Mouse (Mus musculus): ENCODE data around the gene Polr1d. TPM values are rescaled to one million over a fixed set of nuclear protein-coding genes. Genes with fewer than 3 reads are reported as not detected.

Gene Polr1d
- polyA plus RNA-seq (2014; fragmentation: Nextera tagmentation; extraction: Ambion mirVana): 140 and 148 TPM in 2 replicates

DNA sequence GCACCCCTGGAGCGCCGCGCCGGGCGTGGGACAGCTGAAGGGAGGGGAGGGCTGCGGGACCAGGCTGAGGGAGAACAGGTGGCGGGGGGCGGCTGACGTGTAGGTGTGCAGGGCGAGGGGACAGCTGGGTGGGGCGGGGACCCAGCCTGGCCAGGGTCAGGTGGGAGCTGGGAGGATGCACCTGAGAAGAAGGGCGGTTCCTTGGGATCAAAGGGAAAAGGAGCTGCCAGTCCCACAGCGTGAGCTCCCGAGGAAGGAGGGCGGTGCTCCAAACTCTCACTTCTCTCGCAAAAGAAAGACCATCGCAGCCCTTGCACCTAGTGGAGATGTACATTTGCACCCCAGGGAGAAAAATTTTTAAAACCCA, at the start of gene Polr1d:
Gene Polr1d, plus strand, starts transcription at position 252 of the 367 bp plus-strand sequence.
- peak; percentile 62; the same call in 1 of the 2 replicates for ATAC-seq (ENCODE audit: insufficient number of reproducible peaks, insufficient read depth, low FRiP score, low read depth)
- WGBS: 1% methylated on average over 17 of the region's 17 CpGs

DNA sequence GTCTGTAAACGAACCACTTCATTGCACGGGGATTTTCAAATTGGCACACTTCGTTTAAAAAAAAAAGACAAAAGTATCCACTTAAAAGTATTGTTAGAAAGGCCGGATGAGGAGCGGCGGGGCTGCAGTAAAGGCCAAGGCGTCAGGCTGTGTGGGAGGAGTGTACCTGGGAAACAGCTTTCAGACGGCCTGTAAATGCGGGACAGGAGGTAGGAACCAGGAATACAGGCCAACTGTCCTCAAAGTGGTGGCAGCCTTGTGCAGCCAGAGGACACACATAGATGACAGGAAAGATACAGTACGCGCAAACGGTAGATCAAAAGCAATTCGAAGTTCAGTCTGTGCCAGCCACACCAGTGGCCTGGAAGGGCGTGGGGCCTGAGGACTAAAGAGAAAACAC, 45.6 kb upstream of the Polr1d start:
- Histone ChIP-seq H3K27me3 (ENCODE audit: control insufficient read depth, insufficient read depth, low read length) (no peaks in the 10 kb centered on the region), H3K27ac (ENCODE audit: low read length) (no peak overlapping the region), H3K9ac (replicated peaks; ENCODE audit: low read depth, low read length) (no peak overlapping the region), H3K4me3 (ENCODE audit: low read depth, low read length) (no peak overlapping the region), H3K4me1 (ENCODE audit: control insufficient read depth, insufficient read depth, low read length) (no peaks in the 10 kb centered on the region), H3K36me3 (ENCODE audit: control insufficient read depth, insufficient read depth, low read length) (peaks cover 34% of the 10 kb centered on the region), H3K9me3 (ENCODE audit: control insufficient read depth, low read depth, low read length) (no peaks in the 10 kb centered on the region), H3K4me2 (replicated peaks; ENCODE audit: low read depth, low read length) (no peak overlapping the region)
- WGBS: 91% methylated on average over 14 of the region's 14 CpGs
- ATAC-seq (ENCODE audit: insufficient number of reproducible peaks, insufficient read depth, low FRiP score, low read depth): no peak

More for the DNA sequence above, at the start of gene Polr1d:
- H3K27ac ChIP-seq (ENCODE audit: low read length): peak within 1 kb of the TSS; percentile 96
- peak within 1 kb of the TSS; percentile 96 for H3K4me2 ChIP-seq (replicated peaks; ENCODE audit: low read depth, low read length)
- no peaks in the 10 kb centered on the region for H3K27me3 ChIP-seq (ENCODE audit: control insufficient read depth, insufficient read depth, low read length)
- H3K36me3 ChIP-seq (ENCODE audit: control insufficient read depth, insufficient read depth, low read length): no peaks in the 10 kb centered on the region
- peak within 1 kb of the TSS; percentile 69 for H3K9ac ChIP-seq (replicated peaks; ENCODE audit: low read depth, low read length)
- no peaks in the 10 kb centered on the region for H3K9me3 ChIP-seq (ENCODE audit: control insufficient read depth, low read depth, low read length)
- peak within 1 kb of the TSS; percentile 52 for H3K4me3 ChIP-seq (ENCODE audit: low read depth, low read length)
- H3K4me1 ChIP-seq (ENCODE audit: control insufficient read depth, insufficient read depth, low read length): peaks cover 32% of the 10 kb centered on the region

DNA sequence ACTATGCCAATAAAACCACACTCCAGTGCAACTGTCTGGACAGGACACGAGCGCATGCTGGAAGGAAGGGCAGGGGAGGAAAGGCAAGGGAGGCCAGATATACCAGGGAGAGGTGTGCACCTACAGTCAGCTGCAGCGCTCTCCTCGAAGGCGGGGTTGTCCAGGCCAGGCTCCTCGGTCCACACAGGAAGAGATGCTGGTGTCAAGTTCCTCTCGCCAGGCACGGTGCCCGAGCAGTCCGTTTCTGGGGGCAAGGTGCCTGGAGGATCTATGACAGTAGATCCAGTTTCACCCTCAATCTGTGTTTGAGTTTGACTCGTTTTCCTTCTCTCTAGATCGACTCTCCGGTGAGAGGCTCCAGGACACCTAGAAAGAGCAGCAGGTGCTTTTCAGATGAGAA, 43.7 kb upstream of the Polr1d start:
- H3K27me3 ChIP-seq (ENCODE audit: control insufficient read depth, insufficient read depth, low read length): no peaks in the 10 kb centered on the region
- no peak overlapping the region for H3K9ac ChIP-seq (replicated peaks; ENCODE audit: low read depth, low read length)
- no peaks in the 10 kb centered on the region for H3K9me3 ChIP-seq (ENCODE audit: control insufficient read depth, low read depth, low read length)
- peaks cover 16% of the 10 kb centered on the region for H3K36me3 ChIP-seq (ENCODE audit: control insufficient read depth, insufficient read depth, low read length)
- H3K4me3 ChIP-seq (ENCODE audit: low read depth, low read length): no peak overlapping the region
- ATAC-seq (ENCODE audit: insufficient number of reproducible peaks, insufficient read depth, low FRiP score, low read depth): no peak
- no peak overlapping the region for H3K4me2 ChIP-seq (replicated peaks; ENCODE audit: low read depth, low read length)
- H3K4me1 ChIP-seq (ENCODE audit: control insufficient read depth, insufficient read depth, low read length): peaks cover 7% of the 10 kb centered on the region; the same call in 1 of the 2 replicates
- WGBS: 80% methylated on average over 13 of the region's 13 CpGs
- no peak overlapping the region for H3K27ac ChIP-seq (ENCODE audit: low read length)

DNA sequence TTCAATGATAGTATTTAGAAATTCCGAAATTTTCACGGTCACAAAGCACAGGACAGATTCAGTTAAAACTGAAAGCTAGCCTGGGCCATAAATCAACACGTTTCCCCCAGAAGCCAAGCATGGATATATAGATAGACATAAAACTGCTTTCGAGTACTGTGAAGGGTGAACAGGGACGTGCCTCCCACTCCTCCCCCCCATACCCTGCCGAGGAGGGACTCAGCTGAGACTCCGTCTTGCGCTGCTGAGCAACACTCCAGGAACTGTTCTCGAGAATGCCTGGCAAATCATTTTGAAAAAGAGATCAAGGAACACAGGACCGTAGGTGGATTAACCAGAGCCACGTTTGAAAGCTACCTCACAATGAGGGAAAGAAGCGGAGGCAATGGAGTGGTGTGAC, 42.6 kb upstream of the Polr1d start:
- H3K9me3 ChIP-seq (ENCODE audit: control insufficient read depth, low read depth, low read length): no peaks in the 10 kb centered on the region
- H3K27me3 ChIP-seq (ENCODE audit: control insufficient read depth, insufficient read depth, low read length): no peaks in the 10 kb centered on the region
- H3K4me3 ChIP-seq (ENCODE audit: low read depth, low read length): no peak overlapping the region
- no peak overlapping the region for H3K27ac ChIP-seq (ENCODE audit: low read length)
- WGBS: 73% methylated on average over 12 of the region's 12 CpGs
- H3K9ac ChIP-seq (replicated peaks; ENCODE audit: low read depth, low read length): no peak overlapping the region
- H3K4me2 ChIP-seq (replicated peaks; ENCODE audit: low read depth, low read length): no peak overlapping the region
- peaks cover 11% of the 10 kb centered on the region for H3K36me3 ChIP-seq (ENCODE audit: control insufficient read depth, insufficient read depth, low read length)
- H3K4me1 ChIP-seq (ENCODE audit: control insufficient read depth, insufficient read depth, low read length): peaks cover 7% of the 10 kb centered on the region; the same call in 1 of the 2 replicates
- ATAC-seq (ENCODE audit: insufficient number of reproducible peaks, insufficient read depth, low FRiP score, low read depth): no peak

DNA sequence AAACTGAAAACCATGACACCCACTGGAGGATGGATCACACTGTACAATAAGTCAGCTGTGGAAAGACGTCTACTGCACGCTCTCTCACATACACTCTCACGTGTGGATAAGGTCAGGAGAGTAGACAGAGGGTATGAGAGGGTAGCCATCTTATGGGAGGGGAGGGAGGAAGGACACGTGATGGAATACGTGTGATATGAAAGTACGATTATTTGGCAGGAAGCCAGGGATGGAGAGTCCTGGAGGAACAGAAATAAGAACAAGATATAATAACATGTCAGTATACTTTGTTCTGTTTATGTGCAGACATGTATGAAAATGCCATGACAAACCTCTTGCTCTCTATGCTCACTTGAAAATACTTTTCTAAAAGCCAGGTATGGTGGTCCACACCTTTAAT, 41.5 kb upstream of the Polr1d start:
- no peak overlapping the region for H3K9ac ChIP-seq (replicated peaks; ENCODE audit: low read depth, low read length)
- no peak for ATAC-seq (ENCODE audit: insufficient number of reproducible peaks, insufficient read depth, low FRiP score, low read depth)

DNA sequence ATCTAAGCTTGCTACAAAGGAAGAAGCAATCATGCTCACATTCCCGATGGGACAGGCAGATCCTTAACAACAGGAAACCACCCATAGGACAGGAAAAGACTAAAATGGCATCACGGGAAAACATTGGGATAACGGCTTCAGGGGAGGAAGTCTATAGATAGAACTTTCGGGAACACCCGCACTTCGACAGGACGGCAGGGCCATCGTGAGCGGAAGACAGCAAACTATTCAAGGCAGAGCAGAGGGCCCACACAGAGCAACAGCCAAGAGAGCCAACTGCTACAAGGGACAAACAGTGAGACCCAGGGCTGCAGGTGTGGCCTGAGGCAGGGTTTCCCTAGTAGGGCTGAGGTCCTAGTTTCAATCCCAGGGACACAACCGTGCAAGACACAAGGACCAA, 40.8 kb upstream of the Polr1d start:
- H3K4me2 ChIP-seq (replicated peaks; ENCODE audit: low read depth, low read length): no peak overlapping the region
- H3K27ac ChIP-seq (ENCODE audit: low read length): no peak overlapping the region
- no peaks in the 10 kb centered on the region for H3K27me3 ChIP-seq (ENCODE audit: control insufficient read depth, insufficient read depth, low read length)
- 79% methylated on average over 10 of the region's 10 CpGs for WGBS
- H3K36me3 ChIP-seq (ENCODE audit: control insufficient read depth, insufficient read depth, low read length): peaks cover 4% of the 10 kb centered on the region; the same call in 1 of the 2 replicates
- H3K9me3 ChIP-seq (ENCODE audit: control insufficient read depth, low read depth, low read length): no peaks in the 10 kb centered on the region
- H3K9ac ChIP-seq (replicated peaks; ENCODE audit: low read depth, low read length): no peak overlapping the region
- no peak overlapping the region for H3K4me3 ChIP-seq (ENCODE audit: low read depth, low read length)
- peaks cover 7% of the 10 kb centered on the region; the same call in 1 of the 2 replicates for H3K4me1 ChIP-seq (ENCODE audit: control insufficient read depth, insufficient read depth, low read length)
- no peak for ATAC-seq (ENCODE audit: insufficient number of reproducible peaks, insufficient read depth, low FRiP score, low read depth)

More for the DNA sequence above, 41.5 kb upstream of the Polr1d start:
- Histone ChIP-seq H3K4me1 (ENCODE audit: control insufficient read depth, insufficient read depth, low read length) (peaks cover 7% of the 10 kb centered on the region; the same call in 1 of the 2 replicates), H3K4me2 (replicated peaks; ENCODE audit: low read depth, low read length) (no peak overlapping the region), H3K9me3 (ENCODE audit: control insufficient read depth, low read depth, low read length) (no peaks in the 10 kb centered on the region), H3K36me3 (ENCODE audit: control insufficient read depth, insufficient read depth, low read length) (peaks cover 6% of the 10 kb centered on the region), H3K27ac (ENCODE audit: low read length) (no peak overlapping the region), H3K4me3 (ENCODE audit: low read depth, low read length) (no peak overlapping the region), H3K27me3 (ENCODE audit: control insufficient read depth, insufficient read depth, low read length) (no peaks in the 10 kb centered on the region)
- 62% methylated on average over 6 of the region's 6 CpGs for WGBS

DNA sequence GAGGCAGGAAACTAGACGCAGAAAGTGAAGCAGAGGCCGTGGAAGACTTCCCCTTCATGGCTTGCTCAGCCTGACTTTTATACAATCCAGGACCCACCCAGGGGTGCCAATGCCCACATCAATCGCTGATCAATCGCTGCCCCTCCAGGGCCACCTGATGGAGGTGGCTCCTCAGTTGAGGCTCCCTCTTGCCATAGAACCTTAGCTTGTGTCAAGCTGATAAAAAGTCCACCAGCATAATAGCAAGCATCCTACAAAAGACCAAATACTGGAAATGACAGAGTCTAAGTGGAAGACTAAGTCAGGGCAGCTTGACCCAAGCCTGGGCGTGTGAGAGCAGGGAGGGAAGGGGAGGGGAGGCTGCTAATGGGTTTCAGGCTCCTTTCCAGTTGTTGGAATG, 40.2 kb upstream of the Polr1d start:
- no peak for ATAC-seq (ENCODE audit: insufficient number of reproducible peaks, insufficient read depth, low FRiP score, low read depth)
- no peaks in the 10 kb centered on the region for H3K9me3 ChIP-seq (ENCODE audit: control insufficient read depth, low read depth, low read length)
- no peak overlapping the region for H3K4me3 ChIP-seq (ENCODE audit: low read depth, low read length)
- H3K9ac ChIP-seq (replicated peaks; ENCODE audit: low read depth, low read length): no peak overlapping the region
- H3K27ac ChIP-seq (ENCODE audit: low read length): no peak overlapping the region
- WGBS: 68% methylated on average over 5 of the region's 5 CpGs
- H3K4me1 ChIP-seq (ENCODE audit: control insufficient read depth, insufficient read depth, low read length): peaks cover 7% of the 10 kb centered on the region; the same call in 1 of the 2 replicates
- H3K4me2 ChIP-seq (replicated peaks; ENCODE audit: low read depth, low read length): no peak overlapping the region
- no peaks in the 10 kb centered on the region for H3K27me3 ChIP-seq (ENCODE audit: control insufficient read depth, insufficient read depth, low read length)
- H3K36me3 ChIP-seq (ENCODE audit: control insufficient read depth, insufficient read depth, low read length): peaks cover 9% of the 10 kb centered on the region

DNA sequence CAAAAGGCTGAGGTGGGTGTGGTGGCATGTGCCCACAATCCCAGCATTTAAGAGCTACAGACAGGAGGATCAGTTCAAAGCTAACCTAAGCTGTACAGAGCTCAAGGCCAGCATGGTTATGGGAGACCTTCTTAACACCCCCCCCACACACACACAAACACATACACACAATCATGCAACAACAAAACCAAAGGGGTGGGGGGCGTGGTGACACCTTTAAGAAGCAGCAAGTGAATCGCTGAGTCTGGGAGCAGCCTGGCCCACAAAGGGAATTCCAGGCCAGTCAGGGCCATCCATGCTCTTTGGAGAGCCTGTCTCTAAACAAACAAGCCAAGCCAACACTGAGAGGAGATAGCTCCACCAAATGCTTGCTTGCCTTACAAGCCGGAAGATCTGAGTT, 39.2 kb upstream of the Polr1d start:
- Histone ChIP-seq H3K9me3 (ENCODE audit: control insufficient read depth, low read depth, low read length) (no peaks in the 10 kb centered on the region), H3K36me3 (ENCODE audit: control insufficient read depth, insufficient read depth, low read length) (peaks cover 10% of the 10 kb centered on the region), H3K4me3 (ENCODE audit: low read depth, low read length) (no peak overlapping the region), H3K27me3 (ENCODE audit: control insufficient read depth, insufficient read depth, low read length) (no peaks in the 10 kb centered on the region), H3K4me1 (ENCODE audit: control insufficient read depth, insufficient read depth, low read length) (peaks cover 7% of the 10 kb centered on the region; the same call in 1 of the 2 replicates), H3K4me2 (replicated peaks; ENCODE audit: low read depth, low read length) (no peak overlapping the region), H3K9ac (replicated peaks; ENCODE audit: low read depth, low read length) (no peak overlapping the region), H3K27ac (ENCODE audit: low read length) (no peak overlapping the region)
- WGBS: 29% methylated on average over 3 of the region's 3 CpGs
- no peak for ATAC-seq (ENCODE audit: insufficient number of reproducible peaks, insufficient read depth, low FRiP score, low read depth)

DNA sequence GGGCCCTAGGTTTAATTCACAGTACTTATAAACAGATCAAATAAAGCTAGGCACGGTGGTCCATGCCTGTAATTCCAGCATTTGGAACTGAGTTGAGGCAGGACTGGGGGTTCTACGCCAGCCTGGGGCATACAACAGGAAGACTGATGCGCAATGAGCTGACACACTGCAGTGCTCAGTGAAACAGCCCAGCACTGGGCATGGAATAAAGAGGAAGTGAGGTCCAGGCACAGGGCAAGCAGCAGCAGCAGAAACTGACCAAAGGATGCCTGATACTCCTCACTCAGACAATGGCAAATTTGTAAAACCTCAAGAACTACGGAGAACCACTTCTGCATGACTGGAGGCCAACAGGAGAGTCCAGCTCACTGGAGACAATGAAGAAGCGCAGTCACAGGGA, 37.5 kb upstream of the Polr1d start:
- peaks cover 11% of the 10 kb centered on the region for H3K4me1 ChIP-seq (ENCODE audit: control insufficient read depth, insufficient read depth, low read length)
- H3K27me3 ChIP-seq (ENCODE audit: control insufficient read depth, insufficient read depth, low read length): no peaks in the 10 kb centered on the region
- ATAC-seq (ENCODE audit: insufficient number of reproducible peaks, insufficient read depth, low FRiP score, low read depth): no peak
- no peak overlapping the region for H3K9ac ChIP-seq (replicated peaks; ENCODE audit: low read depth, low read length)
- H3K36me3 ChIP-seq (ENCODE audit: control insufficient read depth, insufficient read depth, low read length): peaks cover 10% of the 10 kb centered on the region
- no peak overlapping the region for H3K4me2 ChIP-seq (replicated peaks; ENCODE audit: low read depth, low read length)
- no peak overlapping the region for H3K4me3 ChIP-seq (ENCODE audit: low read depth, low read length)
- no peaks in the 10 kb centered on the region for H3K9me3 ChIP-seq (ENCODE audit: control insufficient read depth, low read depth, low read length)
- H3K27ac ChIP-seq (ENCODE audit: low read length): no peak overlapping the region
- 87% methylated on average over 5 of the region's 5 CpGs for WGBS
